Mouse (Mus musculus): ENCODE data around the gene Mrc2. TPM values are rescaled to one million over a fixed set of nuclear protein-coding genes. Genes with fewer than 3 reads are reported as not detected.

Gene Mrc2
- polyA plus RNA-seq, 1 experiment from 2014 or later, result 0.32 TPM

GRCm38 (mm10) chr11:105374526-105375175 lies 82.2 kb downstream of the Mrc2 start:
- no peak overlapping the region for H3K27ac ChIP-seq (ENCODE audit: low read depth)
- ATAC-seq (peak; percentile 22; the same call in 1 of the 2 replicates), DNase-seq (no peak)
- H3K4me3 ChIP-seq (ENCODE audit: low read depth, low read length), result no peak overlapping the region
- peaks cover 19% of the 10 kb centered on the region for H3K4me1 ChIP-seq (ENCODE audit: insufficient read depth)
- peak; percentile 57; the same call in 1 of the 2 replicates for TF ChIP-seq EP300 (IDR thresholded peaks at IDR 0.05; ENCODE audit: low read depth)
- no peak for TF ChIP-seq CTCF (IDR thresholded peaks at IDR 0.05; ENCODE audit: low read depth)
- H3K9me3 ChIP-seq (ENCODE audit: low read length), result no peaks in the 10 kb centered on the region
- no peak overlapping the region; the same call in 1 of the 2 replicates for H3K4me2 ChIP-seq (ENCODE audit: low read depth, low read length)
- H3K36me3 ChIP-seq (replicated peaks; ENCODE audit: insufficient read depth, low read length), result no peaks in the 10 kb centered on the region
- H3K9ac ChIP-seq (replicated peaks), result no peak overlapping the region
- WGBS (ENCODE audit: insufficient replicate concordance), result 64% methylated on average over 10 of the region's 10 CpGs
- H3K27me3 ChIP-seq (ENCODE audit: insufficient read depth, low read length), result no peaks in the 10 kb centered on the region

- TF ChIP-seq CTCF (IDR thresholded peaks at IDR 0.05; ENCODE audit: low read depth) (no peak), EP300 (IDR thresholded peaks at IDR 0.05; ENCODE audit: low read depth) (no peak)
- DNase-seq (peak; percentile 50), ATAC-seq (peak; percentile 83)
- Histone ChIP-seq H3K27me3 (ENCODE audit: insufficient read depth, low read length) (no peaks in the 10 kb centered on the region), H3K9ac (replicated peaks) (no peak overlapping the region), H3K9me3 (ENCODE audit: low read length) (no peaks in the 10 kb centered on the region), H3K4me3 (ENCODE audit: low read depth, low read length) (no peak overlapping the region), H3K27ac (ENCODE audit: low read depth) (no peak overlapping the region), H3K4me2 (ENCODE audit: low read depth, low read length) (no peak overlapping the region), H3K4me1 (ENCODE audit: insufficient read depth) (peaks cover 19% of the 10 kb centered on the region), H3K36me3 (replicated peaks; ENCODE audit: insufficient read depth, low read length) (no peaks in the 10 kb centered on the region)
- WGBS (ENCODE audit: insufficient replicate concordance), result 48% methylated on average over 1 of the region's 1 CpGs
These were observed 83.4 kb downstream of the Mrc2 start for GRCm38 (mm10) chr11:105375821-105376235.

- Histone ChIP-seq H3K4me2 (ENCODE audit: low read depth, low read length) (no peak overlapping the region), H3K27me3 (ENCODE audit: insufficient read depth, low read length) (no peaks in the 10 kb centered on the region), H3K9ac (replicated peaks) (no peak overlapping the region), H3K27ac (ENCODE audit: low read depth) (no peak overlapping the region), H3K9me3 (ENCODE audit: low read length) (no peaks in the 10 kb centered on the region), H3K4me3 (ENCODE audit: low read depth, low read length) (no peak overlapping the region), H3K36me3 (replicated peaks; ENCODE audit: insufficient read depth, low read length) (no peaks in the 10 kb centered on the region), H3K4me1 (ENCODE audit: insufficient read depth) (no peaks in the 10 kb centered on the region)
- TF ChIP-seq CTCF (IDR thresholded peaks at IDR 0.05; ENCODE audit: low read depth) (no peak), EP300 (IDR thresholded peaks at IDR 0.05; ENCODE audit: low read depth) (no peak)
- WGBS (ENCODE audit: insufficient replicate concordance), result 91% methylated on average over 9 of the region's 9 CpGs
- ATAC-seq, result no peak
- no peak for DNase-seq
These were observed 92.8 kb downstream of the Mrc2 start for GRCm38 (mm10) chr11:105385266-105385665.

- 60% methylated on average over 2 of the region's 2 CpGs for WGBS (ENCODE audit: insufficient replicate concordance)
- Histone ChIP-seq H3K36me3 (replicated peaks; ENCODE audit: insufficient read depth, low read length) (no peaks in the 10 kb centered on the region), H3K27ac (ENCODE audit: low read depth) (no peak overlapping the region), H3K9me3 (ENCODE audit: low read length) (no peaks in the 10 kb centered on the region), H3K4me1 (ENCODE audit: insufficient read depth) (no peaks in the 10 kb centered on the region), H3K4me2 (ENCODE audit: low read depth, low read length) (no peak overlapping the region), H3K27me3 (ENCODE audit: insufficient read depth, low read length) (no peaks in the 10 kb centered on the region), H3K4me3 (ENCODE audit: low read depth, low read length) (no peak overlapping the region), H3K9ac (replicated peaks) (no peak overlapping the region)
- no peak for DNase-seq
- no peak for TF ChIP-seq CTCF (IDR thresholded peaks at IDR 0.05; ENCODE audit: low read depth)
- TF ChIP-seq EP300 (IDR thresholded peaks at IDR 0.05; ENCODE audit: low read depth), result no peak
- no peak for ATAC-seq
These were observed 96.2 kb downstream of the Mrc2 start for GRCm38 (mm10) chr11:105388636-105389035.

- DNase-seq (no peak), ATAC-seq (no peak)
- H3K9ac ChIP-seq (replicated peaks), result no peak overlapping the region
- H3K36me3 ChIP-seq (replicated peaks; ENCODE audit: insufficient read depth, low read length), result no peaks in the 10 kb centered on the region
- H3K9me3 ChIP-seq (ENCODE audit: low read length), result no peaks in the 10 kb centered on the region
- WGBS (ENCODE audit: insufficient replicate concordance), result 76% methylated on average over 7 of the region's 7 CpGs
- H3K27ac ChIP-seq (ENCODE audit: low read depth), result no peak overlapping the region
- no peak overlapping the region for H3K4me3 ChIP-seq (ENCODE audit: low read depth, low read length)
- TF ChIP-seq EP300 (IDR thresholded peaks at IDR 0.05; ENCODE audit: low read depth) (no peak), CTCF (IDR thresholded peaks at IDR 0.05; ENCODE audit: low read depth) (no peak)
- H3K27me3 ChIP-seq (ENCODE audit: insufficient read depth, low read length), result no peaks in the 10 kb centered on the region
- no peaks in the 10 kb centered on the region for H3K4me1 ChIP-seq (ENCODE audit: insufficient read depth)
- H3K4me2 ChIP-seq (ENCODE audit: low read depth, low read length), result no peak overlapping the region
These were observed 97.8 kb downstream of the Mrc2 start for GRCm38 (mm10) chr11:105390290-105390689.

Other genes with a start within 250 kb of the Mrc2 start
- gene Efcab3, start 229.1 kb upstream of the Mrc2 start, polyA plus RNA-seq (2015; fragmentation: Nextera tagmentation; extraction: Ambion mirVana), result 0.51 and 0.62 TPM in 2 replicates
- gene Mettl2, start 166.2 kb upstream of the Mrc2 start, polyA plus RNA-seq (2015; fragmentation: Nextera tagmentation; extraction: Ambion mirVana), result 7.7 and 9.3 TPM in 2 replicates
- not detected in 2 replicates for gene Gm10842, start 145.8 kb upstream of the Mrc2 start, polyA plus RNA-seq (2015; fragmentation: Nextera tagmentation; extraction: Ambion mirVana)
- 5.3 and 6.4 TPM in 2 replicates for gene Tlk2, start 113.8 kb upstream of the Mrc2 start, polyA plus RNA-seq (2015; fragmentation: Nextera tagmentation; extraction: Ambion mirVana)
- gene March10, start 164.1 kb downstream of the Mrc2 start, polyA plus RNA-seq (2015; fragmentation: Nextera tagmentation; extraction: Ambion mirVana), result not detected in 2 replicates

Data from liver, postnatal 0 days (tissue).